Mouse (Mus musculus) CD4-positive, CD25-positive, alpha-beta regulatory T cell, adult 2 months (primary cell): ENCODE measurements around the gene Ppl.

Source experiments
- DNase-seq: peaks from one replicate; pipeline ENCODE4 v3.0.0-alpha.2; 2012; ENCODE audit warnings: low read depth, low spot score

Ppl gene

GRCm38 (mm10) chr16:5036649-5037234 is 95.5 kb downstream of the Ppl start:
- no peak for DNase-seq
